Mouse (Mus musculus) embryonic facial prominence, embryonic 11.5 days (tissue): Measurements from ENCODE around the gene Pabpn1. TPM values are rescaled to one million over a fixed set of nuclear protein-coding genes. Genes with fewer than 3 reads are reported as not detected.
"Not testable (repeated sequence)": the region's sequence is repeated elsewhere in the genome, so short reads cannot be mapped to it uniquely, and the experiment has no call there.

ENCODE experiments used
- ATAC-seq: fragments of 200-750 bp; cut with Nextera tagmentation; replicated peaks from 2 replicates; pipeline ENCODE4 v1.8.0; 2017; ENCODE audit warnings: low read depth; ENCODE audit not compliant: insufficient number of reproducible peaks, low FRiP score, low TSS enrichment
- DNase-seq: peaks from one replicate; pipeline ENCODE4 v3.0.0-alpha.2; 2015; ENCODE audit warnings: low spot score
- H3K27ac ChIP-seq: fragments of 300-500 bp; sonication (generic); replicated peaks from 2 replicates; pipeline ENCODE4 v1.5.1; 2014; ENCODE audit warnings: mild to moderate bottlenecking, low read depth, low read length, control low read depth
- H3K27me3 ChIP-seq: fragments of 300-500 bp; sonication (generic); 2 replicates; pipeline ENCODE4 v1.6.1; 2014; ENCODE audit warnings: mild to moderate bottlenecking, low read length, moderate library complexity, mixed read lengths; ENCODE audit not compliant: control insufficient read depth, insufficient read depth
- H3K36me3 ChIP-seq: fragments of 300-500 bp; sonication (generic); replicated peaks from 2 replicates; pipeline ENCODE4 v1.6.1; 2014; ENCODE audit warnings: low read depth, mild to moderate bottlenecking, low read length, moderate library complexity, mixed read lengths; ENCODE audit not compliant: control insufficient read depth, insufficient read depth
- H3K4me1 ChIP-seq: fragments of 300-500 bp; sonication (generic); 2 replicates; pipeline ENCODE4 v1.6.1; 2014; ENCODE audit warnings: low read length, mixed read lengths; ENCODE audit not compliant: control insufficient read depth, insufficient read depth
- H3K4me2 ChIP-seq: fragments of 300-500 bp; sonication (generic); 2 replicates; pipeline ENCODE4 v1.6.1; 2014; ENCODE audit warnings: low read depth, mild to moderate bottlenecking, control low read depth, low read length, moderate library complexity
- H3K4me3 ChIP-seq: fragments of 300-500 bp; sonication (generic); 2 replicates; pipeline ENCODE4 v1.5.1; 2014; ENCODE audit warnings: low read depth, low read length, control low read depth
- H3K9ac ChIP-seq: fragments of 300-500 bp; sonication (generic); replicated peaks from 2 replicates; pipeline ENCODE4 v1.6.1; 2014; ENCODE audit warnings: mild to moderate bottlenecking, control low read depth, low read length
- H3K9me3 ChIP-seq: fragments of 300-500 bp; sonication (generic); replicated peaks from 2 replicates; pipeline ENCODE4 v1.6.1; 2016; ENCODE audit warnings: mild to moderate bottlenecking, low read length, inconsistent platforms, mixed read lengths; ENCODE audit not compliant: control insufficient read depth
- WGBS: fragments of 180-500 bp; shearing (Covaris S2); extraction: QIAGEN DNeasy Blood & Tissue Kit; methylation state at CpG from one replicate; pipeline ENCODE4 v1.1.7; 2014; 5-methylcytosine and 5-hydroxymethylcytosine counted together
- polyA plus RNA-seq: library from polyadenylated mRNA; unstranded; fragments of >200 nt; fragmentation: Nextera tagmentation; extraction: Ambion mirVana; gene quantifications from 2 replicates; pipeline ENCODE4 v1.2.1, GENCODE M21; 2014

Gene Pabpn1
- polyA plus RNA-seq, 1 experiment from 2014 or later, result 167 TPM

DNA sequence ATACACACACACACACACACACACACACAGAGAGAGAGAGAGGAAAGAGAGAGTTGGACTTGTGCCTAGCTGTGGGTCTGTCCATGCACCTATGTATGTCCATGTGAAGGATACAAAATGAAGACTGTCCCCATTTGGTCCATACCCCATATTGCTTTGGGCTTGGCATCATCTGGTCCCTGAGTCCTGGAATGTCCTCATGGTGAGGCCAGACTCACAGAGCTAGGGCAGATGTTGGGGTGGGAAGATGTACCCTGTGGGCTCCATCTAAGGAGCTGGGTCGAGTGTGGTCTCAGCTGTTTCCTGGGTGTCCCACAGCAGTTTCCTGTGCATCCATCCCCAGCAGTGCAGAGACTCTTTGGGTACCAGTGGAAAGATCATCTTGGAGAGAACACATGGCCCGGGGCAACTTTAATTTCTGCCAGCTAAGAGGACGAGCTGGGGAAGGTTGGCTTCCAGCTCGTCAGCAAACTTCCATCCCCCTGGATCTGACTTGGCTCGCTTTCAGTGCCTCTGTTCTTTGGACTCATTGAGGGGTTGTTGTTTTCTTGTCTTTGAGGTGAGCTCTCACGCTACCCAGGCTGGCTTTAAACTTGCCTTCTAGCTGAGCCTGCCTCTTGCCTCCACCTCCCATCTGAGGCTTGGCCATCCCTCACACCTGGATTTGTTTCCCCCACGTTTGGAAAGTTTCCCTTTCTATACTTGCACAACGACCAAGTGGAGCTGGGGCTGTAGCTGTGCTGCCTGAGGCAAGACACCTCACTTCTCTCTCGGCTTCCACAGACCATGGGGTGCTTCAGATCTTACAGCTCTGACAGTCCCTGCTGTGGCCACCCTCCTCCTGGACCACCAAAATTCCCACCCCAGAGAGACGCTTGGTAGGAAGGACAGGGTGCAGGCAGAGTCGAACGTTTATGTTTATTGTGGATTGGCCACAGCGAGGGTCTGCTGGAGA is 49.0 kb downstream of the Pabpn1 start:
- Histone ChIP-seq H3K27ac (no peak overlapping the region), H3K4me1 (peaks cover 4% of the 10 kb centered on the region; the same call in 1 of the 2 replicates), H3K4me2 (no peak overlapping the region), H3K9me3 (no peaks in the 10 kb centered on the region), H3K9ac (no peak overlapping the region), H3K36me3 (no peaks in the 10 kb centered on the region), H3K27me3 (no peaks in the 10 kb centered on the region), H3K4me3 (no peak overlapping the region)
- 68% methylated on average over 13 of the region's 13 CpGs for WGBS
- ATAC-seq (no peak), DNase-seq (no peak)

DNA sequence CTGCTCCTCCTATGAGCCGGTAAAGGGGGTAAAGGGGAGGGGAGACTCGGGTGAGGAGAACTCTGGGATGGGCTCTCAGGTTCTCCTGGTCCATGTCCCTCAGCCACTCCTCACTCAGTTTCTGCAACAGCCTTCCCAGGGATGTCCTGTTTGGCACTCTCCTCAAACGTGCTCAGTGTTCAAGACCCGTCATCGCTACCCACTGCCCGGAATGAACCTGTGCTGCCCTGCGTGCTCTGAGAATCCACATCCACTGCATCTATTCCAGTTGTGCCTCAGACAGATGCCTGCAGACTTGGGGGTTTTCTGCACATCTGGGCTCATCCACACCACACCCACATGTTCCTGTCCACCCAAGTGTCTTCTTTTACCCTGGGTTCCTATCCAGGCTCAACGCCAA is 50.2 kb downstream of the Pabpn1 start:
- Histone ChIP-seq H3K36me3 (no peaks in the 10 kb centered on the region), H3K9ac (no peak overlapping the region), H3K4me2 (no peak overlapping the region), H3K4me1 (no peaks in the 10 kb centered on the region), H3K27me3 (no peaks in the 10 kb centered on the region), H3K27ac (no peak overlapping the region), H3K4me3 (no peak overlapping the region), H3K9me3 (no peaks in the 10 kb centered on the region)
- ATAC-seq (no peak), DNase-seq (no peak)
- WGBS, result 95% methylated on average over 8 of the region's 8 CpGs

DNA sequence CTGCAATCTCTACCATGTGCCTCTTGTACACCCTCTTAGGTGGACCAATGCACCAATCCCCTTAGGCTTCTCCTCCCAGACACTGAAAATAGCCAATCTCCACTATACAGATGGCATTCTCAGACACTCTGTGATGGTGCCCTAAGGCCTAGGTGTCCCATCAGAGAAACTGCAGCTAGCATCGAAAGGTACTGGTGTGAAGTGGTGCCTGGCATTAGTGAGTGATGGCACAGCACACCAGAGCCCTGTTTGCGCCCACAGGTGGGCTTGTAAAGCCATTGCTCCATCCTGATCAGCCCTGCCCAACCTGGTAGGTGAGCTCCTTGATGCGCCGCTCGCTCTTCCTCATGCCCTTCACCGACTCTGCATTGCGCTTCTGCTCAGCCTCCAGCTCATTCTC is 51.7 kb downstream of the Pabpn1 start:
- ATAC-seq (no peak), DNase-seq (no peak)
- Histone ChIP-seq H3K9ac (no peak overlapping the region), H3K9me3 (no peaks in the 10 kb centered on the region), H3K4me1 (no peaks in the 10 kb centered on the region), H3K36me3 (no peaks in the 10 kb centered on the region), H3K4me3 (no peak overlapping the region), H3K4me2 (no peak overlapping the region), H3K27ac (no peak overlapping the region), H3K27me3 (no peaks in the 10 kb centered on the region)
- 87% methylated on average over 7 of the region's 7 CpGs for WGBS

DNA sequence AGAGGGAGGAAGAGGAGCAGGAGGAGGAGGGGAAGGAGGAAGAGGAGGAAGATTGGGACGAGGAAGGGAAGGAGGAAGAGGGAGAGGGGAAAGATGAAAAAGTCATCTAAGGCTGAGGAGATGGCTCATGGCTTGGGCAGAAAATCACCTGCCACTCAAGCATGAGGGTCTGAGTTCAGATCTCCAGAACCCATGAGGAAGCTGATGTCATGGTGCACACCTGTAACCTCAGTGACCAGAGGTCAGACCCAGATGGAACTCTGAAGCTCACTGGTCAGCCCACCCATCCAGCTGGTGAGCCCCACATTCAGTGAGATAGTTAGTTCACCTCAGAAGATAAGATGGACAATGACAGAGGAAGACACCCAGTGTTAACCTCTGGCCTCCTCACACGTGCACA is 52.6 kb downstream of the Pabpn1 start:
- Histone ChIP-seq H3K36me3 (no peaks in the 10 kb centered on the region), H3K4me3 (no peak overlapping the region), H3K9ac (no peak overlapping the region), H3K9me3 (no peaks in the 10 kb centered on the region), H3K27ac (no peak overlapping the region), H3K27me3 (no peaks in the 10 kb centered on the region), H3K4me1 (no peaks in the 10 kb centered on the region), H3K4me2 (no peak overlapping the region)
- no peak for DNase-seq
- no peak for ATAC-seq
- 73% methylated on average over 2 of the region's 2 CpGs for WGBS

DNA sequence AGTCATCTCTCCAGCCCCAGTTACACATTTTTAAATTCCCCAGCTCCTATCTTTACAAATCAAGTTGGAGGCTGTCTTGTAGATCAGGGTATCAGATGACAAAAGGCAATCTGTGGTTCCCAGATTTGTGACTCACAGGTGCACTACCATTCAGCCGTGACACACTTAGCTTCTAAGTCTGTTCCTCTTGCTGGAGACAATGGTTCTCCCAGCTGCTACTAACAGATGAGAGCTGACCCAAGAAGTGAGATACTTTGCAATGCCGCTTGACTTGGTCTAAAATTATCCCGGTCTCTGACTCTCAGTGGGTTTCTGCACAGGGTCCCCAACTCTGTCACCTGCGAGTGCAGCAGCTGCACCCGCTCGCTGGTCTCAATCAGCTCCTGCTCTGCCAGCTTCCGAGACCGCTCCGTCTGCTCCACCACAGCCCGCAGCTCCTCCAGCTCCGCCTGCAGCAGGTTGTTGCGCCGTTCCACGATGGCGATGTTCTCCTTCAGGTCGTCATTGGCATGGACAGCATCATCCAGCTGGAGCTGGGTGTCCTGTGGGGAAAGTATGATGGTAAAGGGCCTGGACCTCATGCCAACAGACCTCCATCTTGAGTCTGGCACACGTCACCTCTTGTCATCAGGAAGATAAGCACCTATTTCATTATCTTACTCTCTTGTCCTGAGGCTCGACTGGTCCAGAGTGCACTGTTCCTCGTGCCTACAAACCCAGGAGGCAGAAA is 53.8 kb downstream of the Pabpn1 start:
- no peaks in the 10 kb centered on the region for H3K4me1 ChIP-seq
- H3K27me3 ChIP-seq, result no peaks in the 10 kb centered on the region
- 84% methylated on average over 19 of the region's 19 CpGs for WGBS
- H3K4me3 ChIP-seq, result no peak overlapping the region
- DNase-seq (no peak), ATAC-seq (no peak)
- no peak overlapping the region for H3K4me2 ChIP-seq
- H3K36me3 ChIP-seq, result no peaks in the 10 kb centered on the region
- H3K9me3 ChIP-seq, result no peaks in the 10 kb centered on the region
- H3K27ac ChIP-seq, result no peak overlapping the region
- H3K9ac ChIP-seq, result no peak overlapping the region

DNA sequence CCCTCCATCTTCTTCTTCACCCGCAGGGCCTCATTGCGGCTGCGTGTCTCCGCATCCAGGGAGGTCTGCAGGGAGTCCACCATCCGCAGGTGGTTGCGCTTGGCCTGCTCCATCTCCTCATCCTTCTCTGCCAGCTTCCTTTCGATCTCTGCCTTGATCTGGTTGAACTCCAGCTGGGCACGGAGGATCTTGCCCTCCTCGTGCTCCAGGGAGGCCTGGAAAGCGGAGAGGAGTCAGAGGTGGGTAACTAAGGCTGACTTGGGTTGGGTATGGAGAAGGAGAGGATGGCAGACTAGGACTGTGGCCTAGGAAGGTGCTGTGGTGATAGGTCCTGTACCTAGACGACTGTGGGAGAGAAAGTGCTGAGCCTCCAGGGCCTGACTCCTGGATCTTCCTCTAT is 54.7 kb downstream of the Pabpn1 start:
- H3K4me2 ChIP-seq, H3K4me1 ChIP-seq, H3K9me3 ChIP-seq, ATAC-seq, H3K27me3 ChIP-seq, H3K27ac ChIP-seq, H3K9ac ChIP-seq, H3K4me3 ChIP-seq, DNase-seq, H3K36me3 ChIP-seq: not testable (repeated sequence)
- WGBS, result 87% methylated on average over 8 of the region's 11 CpGs

Other genes with a start within 250 kb of the Pabpn1 start
- 109 and 110 TPM in 2 replicates for gene 1700123O20Rik, start 206.3 kb upstream of the Pabpn1 start, polyA plus RNA-seq
- gene Acin1, start 205.6 kb upstream of the Pabpn1 start, polyA plus RNA-seq, result 122 and 141 TPM in 2 replicates
- gene Gm29776, start 193.7 kb upstream of the Pabpn1 start, polyA plus RNA-seq, result 0.11 and 0.17 TPM in 2 replicates
- gene Cebpe, start 180.3 kb upstream of the Pabpn1 start, polyA plus RNA-seq, result 0.17 TPM in 2 replicates
- gene Slc7a8, start 110.6 kb upstream of the Pabpn1 start, polyA plus RNA-seq, result 2.5 and 5.3 TPM in 2 replicates
- not detected in 2 replicates for gene Rnf212b, start 78.4 kb upstream of the Pabpn1 start, polyA plus RNA-seq
- gene Homez, start 21.5 kb upstream of the Pabpn1 start, polyA plus RNA-seq, result 13.7 and 14.5 TPM in 2 replicates
- gene Ppp1r3e, start 14.9 kb upstream of the Pabpn1 start, polyA plus RNA-seq, result 0.33 and 0.34 TPM in 2 replicates
- gene Bcl2l2, start 9.1 kb upstream of the Pabpn1 start, polyA plus RNA-seq, result 2.7 and 3.6 TPM in 2 replicates
- gene Gm20521, start 9.1 kb upstream of the Pabpn1 start, polyA plus RNA-seq, result 0.38 TPM in 1 of 2 replicates, not detected in the other
- gene Slc22a17, start 20.6 kb downstream of the Pabpn1 start, polyA plus RNA-seq, result 36.6 and 38.2 TPM in 2 replicates
- 29.0 and 29.9 TPM in 2 replicates for gene Efs, start 33.6 kb downstream of the Pabpn1 start, polyA plus RNA-seq
- gene Il25, start 40.2 kb downstream of the Pabpn1 start, polyA plus RNA-seq, result not detected in 2 replicates
- 2.0 and 2.8 TPM in 2 replicates for gene Cmtm5, start 43.8 kb downstream of the Pabpn1 start, polyA plus RNA-seq
- 0.91 and 9.2 TPM in 2 replicates for gene Myh6, start 74.4 kb downstream of the Pabpn1 start, polyA plus RNA-seq
- gene Gm17428, start 84.4 kb downstream of the Pabpn1 start, polyA plus RNA-seq, result not detected in 2 replicates
- 4.0 and 13.1 TPM in 2 replicates for gene Myh7, start 102.1 kb downstream of the Pabpn1 start, polyA plus RNA-seq
- gene Ngdn, start 123.0 kb downstream of the Pabpn1 start, polyA plus RNA-seq, result 92.8 and 97.7 TPM in 2 replicates
- 4.5 and 6.0 TPM in 2 replicates for gene Zfhx2, start 199.8 kb downstream of the Pabpn1 start, polyA plus RNA-seq
- gene Thtpa, start 202.3 kb downstream of the Pabpn1 start, polyA plus RNA-seq, result 19.0 and 19.6 TPM in 2 replicates
- gene Ap1g2, start 214.1 kb downstream of the Pabpn1 start, polyA plus RNA-seq, result 8.4 and 13.4 TPM in 2 replicates
- 1.2 and 1.3 TPM in 2 replicates for gene Jph4, start 224.4 kb downstream of the Pabpn1 start, polyA plus RNA-seq